Mouse (Mus musculus): ENCODE measurements around the gene Nprl3.
A peak's percentile ranks its signal among the peaks of the same experiment; 100 is the strongest.
"Not testable (repeated sequence)": the region's sequence is repeated elsewhere in the genome, so short reads cannot be mapped to it uniquely, and the experiment has no call there.

The Nprl3 gene

DNA sequence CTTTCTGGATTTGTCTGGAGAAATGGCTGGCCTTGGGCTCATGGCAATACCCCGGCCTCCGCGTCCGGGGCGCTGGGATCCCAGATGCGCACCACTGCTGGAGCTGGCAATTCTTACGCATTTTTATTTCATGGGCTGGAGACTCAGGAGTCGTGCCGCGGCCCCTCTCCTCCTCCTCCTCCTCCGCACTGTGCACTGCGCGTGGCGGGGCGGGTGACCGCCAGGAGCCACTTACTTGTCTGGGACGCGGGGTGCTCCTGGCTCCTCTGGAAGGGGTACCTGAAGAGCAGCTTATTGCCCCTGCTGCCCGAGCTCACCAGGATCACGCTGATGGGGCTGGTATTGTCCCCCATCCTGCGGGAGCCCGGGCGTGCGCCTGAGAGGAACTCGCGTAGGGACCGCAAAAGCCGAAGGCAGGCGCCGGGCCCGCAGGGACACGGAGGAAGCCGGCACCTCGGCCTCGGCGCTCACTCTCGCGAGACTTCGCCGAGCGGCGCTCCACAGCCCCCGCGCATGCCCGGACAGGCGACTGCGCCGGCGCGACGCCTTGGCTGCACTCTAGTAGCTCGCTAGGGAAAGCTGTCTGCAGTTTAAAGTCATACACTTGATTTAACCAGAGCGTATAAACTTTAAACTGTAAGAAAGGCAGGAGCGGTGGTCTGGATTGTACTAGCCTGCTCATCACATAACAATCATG is at the start of gene Nprl3:
Nprl3 (minus strand) TSS at position 520 of the 697 bp plus-strand sequence.
- peak; percentile 97 to 99 for DNase-seq

DNA sequence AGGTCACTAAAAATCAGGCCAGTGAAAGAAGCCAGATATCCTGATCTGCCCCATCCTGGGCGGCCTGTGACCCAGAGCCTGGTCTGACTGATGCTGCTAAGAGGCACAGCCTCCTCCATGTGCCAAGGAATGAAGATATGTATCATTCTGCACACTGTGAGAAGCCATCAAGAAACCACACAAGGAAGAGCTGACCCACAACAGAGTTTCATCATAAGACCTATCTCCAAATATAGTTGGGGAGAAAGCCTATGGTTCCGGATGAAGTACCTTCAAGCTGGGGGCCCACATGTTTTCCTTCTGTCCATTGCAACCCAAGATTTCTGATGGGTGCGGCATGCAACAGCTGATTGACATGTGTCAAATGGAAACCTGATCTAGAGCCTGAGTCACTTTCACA is 48.5 kb upstream of the Nprl3 start:
- DNase-seq: no peak

DNA sequence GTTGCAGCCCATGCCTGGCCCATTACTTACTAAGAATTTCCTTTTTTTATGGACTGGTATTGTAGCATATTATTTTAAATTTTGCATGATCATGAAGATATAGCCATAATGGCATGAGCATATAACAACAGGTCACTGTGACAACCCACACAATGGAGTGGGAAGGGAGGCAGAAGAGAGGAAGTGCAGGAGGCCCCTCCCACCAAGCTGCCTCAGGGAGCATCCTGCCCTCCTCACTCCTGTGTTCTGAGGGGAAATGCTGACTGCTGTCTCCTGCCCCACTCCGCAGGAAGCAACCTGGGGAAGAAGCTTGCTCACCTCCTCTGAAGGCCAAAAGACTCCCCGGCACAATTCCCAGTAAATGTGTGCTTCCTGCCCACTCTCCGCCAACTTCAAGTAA is 42.4 kb upstream of the Nprl3 start:
- DNase-seq: no peak

DNA sequence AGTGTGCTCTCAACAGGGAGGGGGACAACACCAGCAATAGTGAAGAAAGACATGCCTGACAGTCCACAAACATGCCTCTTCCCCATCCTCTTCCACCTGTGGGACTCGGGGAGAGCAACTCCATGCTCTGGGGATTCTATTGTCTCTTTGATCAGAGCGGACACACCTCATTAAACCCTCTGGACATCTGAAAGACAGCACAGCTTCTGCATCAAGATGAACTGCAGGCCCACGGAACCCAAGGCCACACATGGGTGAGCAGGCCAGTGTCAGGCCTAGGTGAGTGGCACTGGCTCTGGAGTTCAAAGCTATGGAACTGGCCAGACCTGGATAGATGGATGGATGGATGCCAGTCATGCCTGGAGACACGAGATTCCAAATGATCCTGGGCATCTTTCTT is 41.9 kb upstream of the Nprl3 start:
- DNase-seq: no peak

DNA sequence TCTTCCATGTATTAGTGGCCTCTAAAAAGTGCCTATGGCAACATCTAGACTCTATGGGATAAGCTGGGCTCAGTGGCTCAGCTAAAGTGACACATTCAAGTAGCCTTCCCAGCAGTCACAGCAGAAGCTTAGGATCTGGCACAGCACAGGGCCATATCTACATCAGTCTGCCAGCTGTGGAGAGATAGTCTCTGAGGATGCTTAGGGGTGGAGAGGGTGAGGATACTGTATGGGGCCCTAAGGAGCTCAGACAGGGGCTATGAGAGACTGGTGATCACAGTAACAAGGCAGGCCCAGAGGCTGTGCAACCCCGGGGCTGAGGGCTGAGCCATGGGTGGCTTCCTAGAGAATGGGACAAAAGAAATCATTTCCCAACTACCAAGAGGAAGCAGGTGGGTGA is 39.5 kb upstream of the Nprl3 start:
- no peak for DNase-seq

DNA sequence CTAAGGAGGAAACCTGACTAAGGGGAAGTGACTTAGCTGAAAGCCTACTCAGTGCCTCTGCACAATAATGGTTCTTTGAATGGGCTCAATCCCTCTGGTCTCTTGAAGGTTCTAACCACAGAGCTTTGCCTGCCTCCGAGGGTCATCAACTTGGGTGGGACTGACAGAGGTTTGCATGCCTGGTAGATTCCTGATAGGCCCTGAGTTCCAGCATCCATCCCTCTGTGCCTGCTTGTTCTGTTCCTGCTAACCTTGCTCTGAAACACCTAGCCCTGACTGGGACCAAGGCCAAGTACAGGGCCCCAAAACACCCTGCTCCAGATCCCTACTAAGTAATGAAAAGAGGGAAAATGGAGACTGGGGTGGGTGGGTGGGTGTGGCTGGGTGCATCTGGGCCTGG is 35.9 kb upstream of the Nprl3 start:
- DNase-seq: no peak

DNA sequence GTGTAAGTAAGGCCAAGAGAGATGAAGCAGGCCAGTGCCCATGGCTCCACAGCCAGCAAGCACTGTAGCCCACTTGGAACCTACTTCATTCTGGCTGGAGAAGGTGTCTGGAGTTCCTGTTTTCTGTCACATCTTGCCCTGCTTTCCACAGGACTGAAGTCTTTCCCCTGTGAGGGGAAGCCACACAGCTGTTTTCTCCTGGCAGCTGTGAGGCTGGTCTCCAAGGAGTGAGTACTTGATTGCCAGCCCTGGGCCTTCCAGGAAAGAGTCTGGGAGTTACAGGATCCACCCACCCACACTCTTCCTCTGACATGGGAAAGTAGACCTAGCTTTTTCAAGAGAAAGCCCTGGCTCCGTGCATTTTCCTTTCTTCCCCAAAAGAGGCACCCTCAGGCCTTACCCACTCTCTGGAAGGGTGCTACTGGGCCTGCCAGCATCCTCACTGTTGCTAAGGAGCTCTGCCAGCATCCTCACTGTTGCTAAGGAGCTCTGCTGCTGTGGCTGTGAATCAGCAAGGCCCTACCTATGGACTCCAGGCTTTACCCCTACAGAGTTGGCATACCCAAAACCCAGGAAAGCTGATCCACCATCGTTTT is 35.4 kb upstream of the Nprl3 start:
- DNase-seq: no peak

DNA sequence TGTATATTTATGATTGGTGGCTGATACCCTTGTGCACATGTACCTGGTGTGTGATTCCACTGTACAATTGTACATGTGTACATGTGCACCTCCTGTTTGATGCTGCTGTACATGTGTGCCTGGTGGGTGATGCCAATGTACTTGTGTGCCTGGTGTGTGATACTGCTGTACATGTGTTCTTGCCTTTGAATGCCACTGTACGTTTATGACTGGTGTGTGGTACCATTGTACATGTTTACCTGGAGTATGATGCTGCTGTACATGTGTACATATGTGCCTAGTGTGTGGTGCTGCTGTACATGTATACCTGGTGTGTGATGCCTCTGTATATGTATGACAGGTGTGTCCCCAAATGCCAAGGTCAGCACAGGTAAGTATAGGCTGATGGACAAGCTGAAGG is 34.0 kb upstream of the Nprl3 start:
- DNase-seq: no peak

DNA sequence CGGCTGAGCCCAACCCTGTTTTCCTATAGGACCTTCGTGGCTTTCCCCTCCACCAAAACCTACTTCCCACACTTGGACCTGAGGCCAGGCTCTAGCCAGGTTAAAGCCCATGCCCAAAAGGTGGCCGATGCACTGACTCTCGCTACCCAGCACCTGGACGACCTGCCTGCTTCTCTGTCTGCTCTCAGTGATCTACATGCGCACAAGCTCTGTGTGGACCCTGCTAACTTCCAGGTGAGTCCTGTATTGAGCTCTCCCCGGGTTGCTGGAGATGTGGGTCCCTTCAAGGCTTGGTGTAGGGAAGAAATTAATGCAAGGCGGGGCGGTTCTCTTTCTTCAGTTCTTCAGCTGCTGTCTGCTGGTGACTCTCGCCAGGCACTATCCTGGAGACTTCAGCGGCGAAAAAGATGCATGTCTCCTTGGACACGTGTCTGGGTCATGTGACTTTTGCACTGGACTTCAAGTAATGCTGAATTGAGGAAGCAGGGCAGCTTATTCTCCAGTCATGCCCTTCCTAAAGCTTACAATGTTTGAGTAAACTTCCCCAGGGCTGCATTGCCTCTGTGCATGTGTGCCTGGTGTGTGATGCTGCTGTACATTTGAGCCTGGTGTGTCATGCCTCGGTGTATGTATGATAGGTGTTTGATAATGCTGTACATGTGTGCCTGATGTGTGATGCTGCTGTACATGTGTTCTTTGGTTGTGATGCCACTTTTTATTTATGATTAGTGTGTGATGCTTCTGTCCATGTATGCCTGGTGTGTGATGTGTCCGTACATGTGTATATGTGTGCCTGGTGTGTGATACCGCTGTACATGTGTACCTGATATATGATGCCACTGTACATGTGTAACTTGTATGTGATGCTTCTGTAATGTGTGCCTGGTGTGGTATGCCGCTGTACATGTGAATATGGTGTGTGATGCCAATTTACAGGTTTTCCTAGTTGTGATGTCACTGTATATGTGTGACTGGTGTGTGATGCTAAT is 33.1 kb upstream of the Nprl3 start:
- no peak for DNase-seq

DNA sequence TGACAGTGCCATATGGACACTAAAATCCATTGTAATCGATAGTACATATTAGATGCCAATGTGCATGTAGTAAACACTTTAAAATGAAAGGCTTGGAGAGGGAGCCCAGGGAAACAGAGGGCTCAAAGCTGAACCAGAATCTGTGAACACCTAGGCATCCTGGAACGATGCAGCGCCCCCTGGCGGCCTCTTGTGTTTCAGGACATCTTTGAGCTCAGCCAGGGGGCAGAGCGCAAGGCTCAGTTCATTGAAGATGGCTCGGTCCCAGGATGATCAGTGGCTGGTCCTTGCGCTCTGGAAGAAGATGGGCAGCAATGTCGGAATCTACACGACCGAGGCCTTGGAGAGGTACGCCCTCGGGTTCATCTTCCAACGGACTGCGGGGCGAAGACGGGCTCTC is 32.4 kb upstream of the Nprl3 start, which contains the start of gene Hbq1a:
Hbq1a (plus strand) TSS at position 205 of the 400 bp plus-strand sequence.
- DNase-seq: peak; percentile 80 to 84

DNA sequence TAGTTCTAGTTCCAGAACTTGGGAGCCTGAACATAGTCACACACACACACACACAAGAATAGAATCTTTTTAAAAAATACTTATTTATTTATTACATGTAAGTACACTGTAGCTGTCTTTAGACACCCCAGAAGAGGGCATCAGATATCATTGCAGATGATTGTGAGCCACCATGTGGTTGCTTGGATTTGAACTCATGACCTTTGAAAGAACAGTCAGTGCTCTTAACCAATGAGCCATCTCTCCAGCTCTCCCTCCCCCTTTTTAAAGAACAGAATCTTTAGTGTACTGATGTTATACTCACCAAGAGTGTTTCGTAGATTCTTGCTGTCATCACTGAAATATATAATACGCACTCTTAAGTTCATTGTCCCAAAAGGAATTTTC is 31.0 kb upstream of the Nprl3 start:
- no peak for DNase-seq

DNA sequence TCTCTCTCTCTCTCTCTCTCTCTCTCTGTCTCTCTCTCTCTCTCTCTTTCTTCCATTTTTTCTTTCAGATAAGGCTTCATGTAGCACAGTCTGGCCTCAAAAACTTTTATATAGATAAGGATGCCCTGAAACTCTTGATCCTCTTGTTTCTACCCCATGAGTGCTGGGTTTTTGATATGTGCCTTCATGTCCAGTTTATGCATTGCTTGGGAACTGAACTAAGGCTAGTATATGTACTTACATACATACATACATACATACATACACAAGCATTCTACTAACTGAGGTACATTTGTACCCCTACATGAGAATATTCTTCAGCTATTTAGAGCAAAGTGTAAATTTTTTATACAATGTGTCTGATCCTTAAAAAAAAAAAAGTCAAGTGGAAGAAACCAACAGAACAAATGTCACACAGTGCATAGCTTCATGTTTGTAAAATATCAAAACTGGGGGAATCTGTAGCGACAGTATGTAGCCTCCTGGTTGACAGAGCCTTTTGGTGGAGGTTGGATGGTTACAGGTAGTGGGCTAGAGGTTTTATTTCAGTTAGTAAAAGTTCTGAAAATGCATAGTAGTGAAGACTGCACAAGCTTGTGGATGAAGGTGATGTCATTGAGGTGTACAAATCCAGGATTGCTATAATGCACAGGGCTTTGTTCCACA is 30.5 kb upstream of the Nprl3 start:
- DNase-seq: no peak

DNA sequence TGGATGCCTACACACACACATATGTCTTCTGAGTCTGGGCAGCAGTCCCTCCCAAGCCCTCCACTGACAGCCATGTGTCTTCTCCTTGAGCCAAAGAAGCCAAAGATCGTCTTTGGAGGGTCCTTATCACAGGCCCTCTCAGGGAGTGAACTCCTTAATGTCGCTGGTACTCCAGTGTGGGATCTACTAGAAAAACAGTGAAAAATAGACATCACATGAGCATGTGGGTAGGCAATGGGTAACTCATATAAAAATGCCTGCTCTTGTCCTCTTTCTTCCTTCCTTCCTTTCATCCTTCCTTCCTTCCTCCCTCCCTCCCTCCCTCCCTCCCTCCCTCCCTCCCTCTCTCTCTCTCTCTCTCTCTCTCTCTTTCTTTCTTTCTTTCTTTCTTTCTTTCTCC is 29.9 kb upstream of the Nprl3 start:
- DNase-seq: not testable (repeated sequence)

DNA sequence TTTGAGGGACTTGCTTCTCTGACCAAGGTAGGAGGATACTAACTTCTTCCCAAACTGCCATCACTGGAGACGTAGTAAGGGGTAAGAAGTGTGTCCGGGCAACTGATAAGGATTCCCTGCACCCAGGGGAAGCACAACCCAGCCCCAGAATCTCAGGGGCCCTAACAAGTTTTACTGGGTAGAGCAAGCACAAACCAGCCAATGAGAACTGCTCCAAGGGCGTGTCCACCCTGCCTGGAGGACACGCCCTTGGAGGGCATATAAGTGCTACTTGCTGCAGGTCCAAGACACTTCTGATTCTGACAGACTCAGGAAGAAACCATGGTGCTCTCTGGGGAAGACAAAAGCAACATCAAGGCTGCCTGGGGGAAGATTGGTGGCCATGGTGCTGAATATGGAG is 28.7 kb upstream of the Nprl3 start, which contains the start of gene Hba-a2:
Hba-a2 (plus strand) TSS at position 287 of the 400 bp plus-strand sequence.
- not testable (repeated sequence) for DNase-seq

DNA sequence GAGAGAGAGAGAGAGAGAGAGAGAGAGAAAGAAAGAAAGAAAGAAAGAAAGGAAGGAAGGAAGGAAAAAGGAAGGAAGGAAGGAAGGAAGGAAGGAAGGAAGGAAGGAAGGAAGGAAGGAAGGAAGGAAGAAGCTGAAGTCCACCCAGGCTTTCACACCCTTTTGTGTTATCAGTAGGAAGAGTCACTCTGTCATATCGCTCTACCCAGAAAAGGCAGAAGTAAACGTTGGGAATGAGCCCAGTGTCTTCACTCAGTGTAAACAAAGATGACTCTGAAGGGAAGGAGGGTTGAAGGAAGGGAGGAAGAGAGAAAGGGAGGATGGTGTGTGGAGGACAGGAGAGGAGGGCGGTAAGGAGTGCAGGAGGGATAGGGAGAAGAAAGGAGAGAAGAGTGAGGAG is 26.0 kb upstream of the Nprl3 start:
- not testable (repeated sequence) for DNase-seq

DNA sequence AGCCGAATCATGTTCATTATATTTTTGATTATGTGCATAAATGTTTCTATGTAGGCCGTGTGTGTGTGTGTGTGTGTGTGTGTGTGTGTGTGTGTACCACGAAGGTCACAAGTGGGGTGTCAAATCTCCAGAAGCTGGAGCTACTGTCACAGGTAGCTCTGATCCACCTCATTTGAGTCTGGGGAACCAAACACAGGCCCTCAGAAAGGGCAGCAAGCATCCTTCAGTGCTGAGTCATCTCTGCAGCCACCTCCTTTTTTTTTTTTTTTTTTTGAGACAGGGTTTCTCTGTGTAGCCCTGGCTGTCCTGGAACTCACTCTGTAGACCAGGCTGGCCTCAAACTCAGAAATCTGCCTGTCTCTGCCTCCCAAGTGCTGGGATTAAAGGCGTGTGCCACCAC is 25.3 kb upstream of the Nprl3 start:
- not testable (repeated sequence) for DNase-seq

DNA sequence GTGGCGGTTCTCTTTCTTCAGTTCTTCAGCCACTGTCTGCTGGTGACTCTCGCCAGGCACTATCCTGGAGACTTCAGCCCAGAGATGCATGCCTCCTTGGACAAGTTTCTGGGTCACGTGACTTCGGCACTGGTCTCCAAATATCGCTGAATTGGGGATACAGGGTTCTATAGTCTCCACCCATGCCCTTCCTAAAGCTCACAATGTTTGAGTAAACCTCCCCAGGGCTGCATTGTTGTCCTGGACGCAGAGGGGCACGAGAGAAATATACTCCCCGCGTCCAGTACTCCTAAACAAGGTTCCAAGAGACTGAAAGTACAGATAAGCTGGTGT is 20.0 kb upstream of the Nprl3 start:
- no peak for DNase-seq

DNA sequence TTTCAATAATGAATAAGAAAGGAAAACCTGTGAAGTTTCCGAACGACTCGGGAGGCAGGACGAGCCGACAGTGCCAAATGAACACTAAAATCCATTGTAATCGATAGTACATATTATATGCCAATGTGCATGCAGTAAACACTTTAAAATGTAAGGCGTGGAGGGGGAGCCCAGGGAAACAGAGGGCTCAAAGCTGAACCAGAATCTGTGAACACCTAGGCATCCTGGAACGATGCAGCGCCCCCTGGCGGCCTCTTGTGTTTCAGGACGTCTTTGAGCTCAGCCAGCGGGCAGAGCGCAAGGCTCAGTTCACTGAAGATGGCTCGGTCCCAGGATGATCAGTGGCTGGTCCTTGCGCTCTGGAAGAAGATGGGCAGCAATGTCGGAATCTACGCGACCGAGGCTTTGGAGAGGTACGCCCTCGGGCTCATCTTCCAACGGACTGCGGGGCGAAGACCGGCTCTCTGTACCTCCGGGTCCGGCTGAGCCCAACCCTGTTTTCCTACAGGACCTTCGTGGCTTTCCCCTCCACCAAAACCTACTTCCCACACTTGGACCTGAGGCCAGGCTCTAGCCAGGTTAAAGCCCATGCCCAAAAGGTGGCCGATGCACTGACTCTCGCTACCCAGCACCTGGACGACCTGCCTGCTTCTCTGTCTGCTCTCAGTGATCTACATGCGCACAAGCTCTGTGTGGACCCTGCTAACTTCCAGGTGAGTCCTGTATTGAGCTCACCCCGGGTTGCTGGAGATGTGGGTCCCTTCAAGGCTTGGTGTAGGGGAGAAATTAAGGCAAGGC is 19.4 kb upstream of the Nprl3 start, which contains the start of gene Hbq1b:
Hbq1b (plus strand) TSS at position 271 of the 798 bp plus-strand sequence.
- DNase-seq: peak; percentile 87 to 90

DNA sequence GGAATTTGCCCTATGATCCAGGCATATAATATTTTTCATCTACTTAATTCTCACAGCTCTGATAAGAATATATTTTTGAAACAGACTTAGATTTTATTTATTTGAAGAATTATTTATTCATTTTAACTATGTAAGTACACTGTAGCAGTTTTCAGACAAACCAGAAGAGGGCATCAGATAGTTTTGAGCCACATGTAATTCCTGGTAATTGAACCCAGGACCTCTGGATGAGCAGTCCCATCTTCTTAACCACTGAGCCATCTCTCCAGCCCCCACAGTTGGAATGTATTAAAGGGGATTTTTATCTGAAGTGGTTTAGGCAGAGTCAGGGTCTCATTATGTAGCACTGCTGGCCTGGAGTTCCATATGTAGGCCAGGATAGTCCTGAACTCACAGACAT is 18.4 kb upstream of the Nprl3 start:
- DNase-seq: not testable (repeated sequence)

DNA sequence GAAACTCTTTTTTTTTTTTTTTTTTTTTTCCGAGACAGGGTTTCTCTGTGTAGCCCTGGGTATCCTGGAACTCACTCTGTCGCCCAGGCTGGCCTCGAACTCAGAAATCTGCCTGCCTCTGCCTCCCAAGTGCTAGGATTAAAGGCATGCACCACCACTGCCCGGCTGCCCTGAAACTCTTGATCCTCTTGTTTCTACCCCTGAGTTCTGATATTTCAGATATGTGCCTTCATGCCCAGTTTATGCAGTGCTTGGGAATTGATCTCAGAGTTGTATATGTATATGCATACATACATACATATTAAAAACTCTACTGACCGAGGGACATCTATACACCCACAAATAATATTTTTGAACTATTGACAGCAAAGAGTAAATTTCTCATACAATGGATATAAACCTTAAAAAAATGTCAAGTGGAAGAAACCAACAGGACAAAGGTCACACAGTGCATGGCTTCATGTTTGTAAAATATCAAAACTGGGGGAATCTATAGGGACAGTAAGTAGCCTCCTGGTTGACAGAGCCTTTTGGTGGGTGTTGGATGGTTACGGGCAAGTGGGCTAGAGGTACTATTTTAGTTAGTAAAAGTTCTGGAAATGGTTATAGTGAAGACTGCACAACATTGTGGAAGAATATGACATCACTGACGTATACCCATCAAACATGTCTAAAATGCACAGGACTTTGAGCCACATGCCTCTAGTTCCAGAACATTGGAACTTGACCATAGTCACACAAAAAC is 17.7 kb upstream of the Nprl3 start:
- DNase-seq: no peak

DNA sequence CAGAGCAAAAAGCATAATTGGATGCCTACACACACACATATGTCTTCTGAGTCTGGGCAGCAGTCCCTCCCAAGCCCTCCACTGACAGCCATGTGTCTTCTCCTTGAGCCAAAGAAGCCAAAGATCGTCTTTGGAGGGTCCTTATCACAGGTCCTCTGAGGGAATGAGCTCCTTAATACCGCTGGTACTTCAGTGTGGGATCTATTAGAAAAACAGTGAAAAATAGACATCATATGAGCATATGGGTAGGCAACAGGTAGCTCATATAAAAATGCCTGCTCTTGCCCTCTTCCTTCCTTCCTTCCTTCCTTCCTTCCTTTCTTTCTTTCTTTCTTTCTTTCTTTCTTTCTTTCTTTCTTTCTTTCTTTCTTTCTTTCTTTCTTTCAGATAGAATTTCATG is 17.1 kb upstream of the Nprl3 start:
- not testable (repeated sequence) for DNase-seq

Measured in kidney, postnatal 4 days (tissue).